Mouse (Mus musculus) gastrocnemius, adult 18-20 months (tissue): ENCODE measurements around the gene Cbln4. TPM values are rescaled to one million over a fixed set of nuclear protein-coding genes. Genes with fewer than 3 reads are reported as not detected.

Experiments used
- DNase-seq: peaks from one replicate; pipeline ENCODE4 v3.0.0; 2021; ENCODE audit warnings: low spot score
- long read RNA-seq, 2 experiments: library from polyadenylated mRNA; stranded (forward); transcript quantifications; one replicate each; pipeline ENCODE4 v2.0.0; 2021
- total RNA-seq, 2 experiments: library from RNA; stranded (reverse); gene quantifications; 2 replicates each; pipeline ENCODE4 v1.2.3; 2021

Gene Cbln4
- not detected for total RNA-seq
- long read RNA-seq, experiment 1, result 0 reads
- long read RNA-seq, experiment 2, result 0 reads

DNA sequence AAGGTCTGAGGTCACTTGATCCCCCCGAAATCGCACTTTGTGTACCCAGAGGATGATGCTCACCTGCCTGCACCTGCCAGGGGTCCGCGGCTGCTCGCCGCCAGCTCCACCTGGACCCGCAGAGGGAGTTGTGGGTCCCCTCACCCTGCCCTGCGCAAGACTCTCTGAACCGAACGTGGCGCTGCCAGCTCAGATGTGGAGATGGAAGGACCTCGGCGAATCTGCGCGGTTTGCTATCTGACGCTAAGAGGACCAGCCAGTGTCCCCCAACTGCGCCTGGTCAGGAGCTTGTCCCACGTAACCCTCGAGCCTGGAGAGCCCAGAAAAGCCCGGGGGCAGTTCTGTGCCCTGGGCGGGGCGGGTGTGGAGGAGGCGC lies at the start of gene Cbln4:
TSS of gene Cbln4 (minus strand) at position 232 of the 376 bp plus-strand sequence.
- DNase-seq, result no peak

DNA sequence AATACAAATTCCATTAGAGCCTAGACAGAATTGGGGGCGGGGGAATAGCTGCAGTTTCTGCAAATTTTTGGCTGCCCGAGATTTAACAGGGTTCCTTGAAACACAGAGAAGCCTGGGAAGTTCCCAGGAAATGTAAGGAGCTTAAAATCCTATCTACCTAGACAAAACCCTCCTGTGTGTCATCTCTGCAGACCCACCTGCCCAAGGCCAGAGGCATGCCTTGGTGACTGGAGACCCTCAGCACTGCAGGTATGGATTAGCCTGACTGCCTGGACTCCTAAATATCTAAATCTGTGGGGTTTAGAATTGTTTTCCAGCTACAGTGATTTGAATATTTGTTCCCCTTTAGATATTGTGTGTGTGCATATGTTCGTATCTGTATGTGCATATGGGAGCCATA lies 35.3 kb upstream of the Cbln4 start:
- no peak for DNase-seq

GRCm38 (mm10) chr2:172076295-172076694 lies 33.0 kb upstream of the Cbln4 start:
- DNase-seq, result no peak

GRCm38 (mm10) chr2:172062876-172063275 lies 19.6 kb upstream of the Cbln4 start:
- no peak for DNase-seq

DNA sequence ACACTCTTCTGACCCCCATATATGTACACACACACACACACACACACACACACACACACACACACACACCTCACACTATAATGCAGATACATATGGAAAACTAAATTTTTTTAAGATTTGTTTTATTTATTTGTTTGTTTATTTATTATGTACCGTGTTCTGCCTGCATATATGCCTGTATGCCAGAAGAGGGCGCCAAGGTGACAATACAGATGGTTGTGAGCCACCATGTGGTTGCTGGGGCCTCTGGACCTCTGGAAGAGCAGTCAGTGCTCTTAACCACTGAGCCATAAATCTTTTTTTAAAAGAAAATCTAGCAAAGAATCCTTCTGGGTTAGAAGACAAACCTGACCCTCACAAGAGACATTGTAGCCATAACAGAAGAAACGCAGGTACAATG lies 16.5 kb upstream of the Cbln4 start:
- no peak for DNase-seq

- no peak for DNase-seq
Observed at GRCm38 (mm10) chr2:172058936-172059665, 15.8 kb upstream of the Cbln4 start.

- DNase-seq, result no peak
Observed at GRCm38 (mm10) chr2:172046002-172046401, 2.7 kb upstream of the Cbln4 start.

GRCm38 (mm10) chr2:172042607-172043234 lies 545 bp downstream of the Cbln4 start:
- DNase-seq, result no peak

- no peak for DNase-seq
Observed at GRCm38 (mm10) chr2:172042125-172042524, 1.1 kb downstream of the Cbln4 start.

GRCm38 (mm10) chr2:172040859-172041258 lies 2.4 kb downstream of the Cbln4 start:
- no peak for DNase-seq

GRCm38 (mm10) chr2:172039601-172040000 lies 3.7 kb downstream of the Cbln4 start:
- DNase-seq, result no peak

GRCm38 (mm10) chr2:172034281-172034680 lies 9.0 kb downstream of the Cbln4 start:
- no peak for DNase-seq

DNA sequence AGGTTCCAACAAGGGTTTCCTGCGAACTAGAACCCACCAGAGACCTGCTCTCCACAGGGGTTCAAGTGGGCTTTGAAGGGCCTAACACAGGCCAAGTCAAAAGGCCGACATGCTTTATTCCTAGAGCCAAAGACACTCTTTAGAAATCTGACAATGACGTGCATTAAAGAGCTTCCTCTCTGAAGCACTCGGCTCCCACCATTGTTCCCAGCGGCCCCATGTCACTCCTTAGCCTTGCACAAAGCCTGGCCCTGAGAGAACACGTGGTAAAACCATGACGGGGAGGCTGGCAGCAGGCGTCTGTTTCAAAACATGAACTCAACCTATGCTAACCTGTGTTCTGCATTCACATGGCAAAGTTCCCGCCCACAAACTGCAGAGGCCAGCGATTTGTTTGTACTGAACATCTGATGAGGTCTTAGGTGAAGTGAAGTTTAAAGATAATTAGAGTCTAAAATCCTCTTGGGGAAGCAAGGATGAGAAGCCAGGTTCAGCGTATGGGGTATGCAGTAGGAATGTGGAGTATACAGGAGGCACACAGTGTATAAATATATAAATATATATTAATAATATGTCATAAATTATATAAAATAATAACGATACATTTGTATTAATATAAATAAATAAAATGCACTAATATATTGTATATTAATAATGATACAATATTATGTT lies 17.7 kb downstream of the Cbln4 start:
- DNase-seq, result no peak

DNA sequence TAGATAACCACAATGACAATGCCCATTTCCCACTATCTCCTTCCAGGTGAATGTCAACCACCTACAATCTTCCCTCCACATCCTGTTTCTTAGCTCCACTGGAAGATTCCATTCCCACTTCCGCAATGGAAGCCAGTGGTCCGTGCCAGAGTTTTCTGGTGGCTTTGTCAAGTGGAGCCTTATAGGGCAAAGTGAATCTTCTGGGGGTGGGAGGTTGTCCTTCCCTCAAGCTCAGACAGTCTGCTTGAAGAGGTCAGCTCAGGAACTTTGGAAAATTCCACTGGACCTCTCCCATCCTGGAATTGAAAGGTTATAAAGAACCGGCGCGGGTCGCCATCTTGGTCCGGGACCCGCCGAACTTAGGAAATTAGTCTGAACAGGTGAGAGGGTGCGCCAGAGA lies 36.5 kb downstream of the Cbln4 start:
- no peak for DNase-seq

GRCm38 (mm10) chr2:172005970-172006369 lies 37.3 kb downstream of the Cbln4 start:
- no peak for DNase-seq

GRCm38 (mm10) chr2:172004029-172004984 lies 39.0 kb downstream of the Cbln4 start:
- DNase-seq, result no peak

DNA sequence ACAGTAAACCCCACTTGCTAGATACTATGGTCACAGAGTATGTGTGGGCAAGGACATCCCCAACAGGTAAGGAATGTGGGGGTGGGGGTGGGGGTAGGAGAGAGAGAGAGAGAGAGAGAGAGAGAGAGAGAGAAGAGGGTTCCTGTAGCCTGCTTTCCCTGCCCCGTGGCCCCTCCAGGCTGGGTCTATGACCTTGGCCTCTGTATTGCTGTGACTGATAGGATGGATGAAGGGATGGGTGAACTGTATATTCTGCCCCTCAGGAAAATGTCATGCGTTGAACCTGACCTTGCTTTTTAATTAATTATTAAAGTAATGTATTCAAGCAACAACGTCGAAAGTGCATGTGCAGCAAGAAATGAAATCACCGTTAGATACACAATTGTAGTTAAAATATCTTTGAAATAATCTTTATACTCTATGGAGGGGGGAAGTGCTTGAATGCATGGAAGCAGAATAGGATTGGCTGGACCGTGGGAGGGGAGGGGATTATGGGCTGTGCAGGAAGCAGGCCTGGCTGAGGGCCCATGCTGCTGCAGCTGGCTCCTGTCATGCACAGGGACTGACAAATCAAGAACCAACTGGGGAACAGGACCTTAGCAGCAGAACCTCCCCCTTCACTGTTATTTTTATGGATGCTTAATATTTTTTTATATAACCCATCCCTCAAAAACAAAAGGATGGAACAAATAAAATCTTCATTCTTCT lies 46.1 kb downstream of the Cbln4 start:
- DNase-seq, result no peak

GRCm38 (mm10) chr2:171994861-171995260 lies 48.4 kb downstream of the Cbln4 start:
- DNase-seq, result no peak

- no peak for DNase-seq
Observed at GRCm38 (mm10) chr2:171994240-171994639, 49.0 kb downstream of the Cbln4 start.

GRCm38 (mm10) chr2:171986686-171987085 lies 56.6 kb downstream of the Cbln4 start:
- DNase-seq, result no peak
